Mouse (Mus musculus) CH12.LX (cell line): ENCODE results near the gene Lamp1.

Experiments used
- CHD1 ChIP-seq: IDR thresholded peaks from 2 replicates; pipeline ENCODE4 v1.6.1; 2012; ENCODE audit warnings: low read depth, low read length, improper control_type of control experiment, inconsistent platforms
- CHD2 ChIP-seq: IDR thresholded peaks from 2 replicates; pipeline ENCODE4 v1.6.1; 2011; ENCODE audit warnings: low read length, improper control_type of control experiment
- CTCF ChIP-seq, 2 experiments: IDR thresholded peaks in 1 of 2; conservative IDR thresholded peaks in 1 of 2; 2 replicates each; pipeline ENCODE4 v1.5.1; 2011 to 2012; ENCODE audit warnings: low read depth in 2 of 2, low read length in 2 of 2, improper control_type of control experiment in 1 of 2, inconsistent platforms in 1 of 2, mild to moderate bottlenecking in 1 of 2, moderate library complexity in 1 of 2
- EP300 ChIP-seq: IDR thresholded peaks from 2 replicates; pipeline ENCODE4 v1.6.1; 2011; ENCODE audit warnings: low read length, improper control_type of control experiment
- HCFC1 ChIP-seq: IDR thresholded peaks from 2 replicates; pipeline ENCODE4 v1.6.1; 2012; ENCODE audit warnings: low read depth, mild to moderate bottlenecking, inconsistent platforms, low read length, improper control_type of control experiment
- JUND ChIP-seq: conservative IDR thresholded peaks from 2 replicates; pipeline ENCODE4 v1.6.1; 2011; ENCODE audit warnings: low read depth, low read length, improper control_type of control experiment
- MAX ChIP-seq: IDR thresholded peaks from 2 replicates; pipeline ENCODE4 v1.6.1; 2011; ENCODE audit warnings: low read length, improper control_type of control experiment
- POLR2A ChIP-seq: IDR thresholded peaks from 2 replicates; pipeline ENCODE4 v1.6.1; 2011; ENCODE audit warnings: low read depth, mild to moderate bottlenecking, improper control_type of control experiment, low read length
- USF2 ChIP-seq: conservative IDR thresholded peaks from 2 replicates; pipeline ENCODE4 v1.6.1; 2011; ENCODE audit warnings: low read depth, low read length, improper control_type of control experiment
- ZMIZ1 ChIP-seq: IDR thresholded peaks from 2 replicates; pipeline ENCODE4 v1.6.1; 2012; ENCODE audit warnings: low read depth, mild to moderate bottlenecking, inconsistent platforms, low read length, improper control_type of control experiment

- TF ChIP-seq JUND (no peak), CTCF (conservative IDR thresholded peaks at IDR 0.05 in 1 of 2, IDR thresholded peaks at IDR 0.05 in 1 of 2; ENCODE audit: low read depth in 2 of 2, low read length in 2 of 2) (no peak), ZMIZ1 (no peak), EP300 (no peak), CHD1 (no peak), HCFC1 (no peak), MAX (no peak), POLR2A (no peak), USF2 (no peak), CHD2 (no peak)
These were observed 41.5 kb downstream of the Lamp1 start, which contains the start of gene Grtp1 for GRCm38 (mm10) chr8:13200301-13201012.
